Mouse (Mus musculus) neutrophil, adult 5-6 weeks (primary cell): ENCODE data around the gene Ccdc154. TPM values are rescaled to one million over a fixed set of nuclear protein-coding genes. Genes with fewer than 3 reads are reported as not detected.

Source experiments
- ATAC-seq: fragments of 151-379, 151-347 bp; 2 replicates; pipeline ENCODE4 v1.8.0; 2017; ENCODE audit warnings: mild to moderate bottlenecking, moderate TSS enrichment; ENCODE audit not compliant: insufficient number of reproducible peaks, poor library complexity, low FRiP score, severe bottlenecking; ENCODE audit errors: extremely low read depth
- total RNA-seq: library from RNA; stranded (forward); fragments of 200-1000 nt; gene quantifications from 2 replicates; pipeline ENCODE4 v1.2.3, GENCODE M21; 2017

The Ccdc154 gene
- total RNA-seq, 1 experiment from 2014 or later: 0.12 TPM

- ATAC-seq: no peak
These were observed 13.2 kb downstream of the Ccdc154 start, which contains the start of gene Gm38655 for GRCm38 (mm10) chr17:25175411-25175810. TSS of gene Gm38655 (minus strand) at chr17:25175471.

DNA sequence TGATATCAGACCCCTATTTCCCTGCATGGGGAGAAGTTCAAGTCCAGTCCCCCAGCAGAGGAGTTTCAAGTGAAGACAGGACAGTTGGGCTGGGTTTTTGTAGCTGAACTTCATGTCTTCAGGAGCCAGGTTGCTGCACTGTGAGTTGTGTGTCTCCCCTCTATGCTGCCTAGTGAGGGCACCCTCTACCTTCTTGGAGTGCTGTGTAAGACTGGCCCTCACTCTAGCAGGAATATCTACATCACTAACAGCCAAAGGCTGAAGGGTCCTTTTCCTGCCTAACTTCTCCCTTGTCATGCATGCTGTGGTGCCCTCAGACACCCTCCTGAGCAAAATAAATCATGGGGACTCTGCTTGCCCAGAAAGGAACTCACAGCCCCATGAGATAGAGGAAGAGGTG is 21.0 kb downstream of the Ccdc154 start:
- ATAC-seq: no peak

DNA sequence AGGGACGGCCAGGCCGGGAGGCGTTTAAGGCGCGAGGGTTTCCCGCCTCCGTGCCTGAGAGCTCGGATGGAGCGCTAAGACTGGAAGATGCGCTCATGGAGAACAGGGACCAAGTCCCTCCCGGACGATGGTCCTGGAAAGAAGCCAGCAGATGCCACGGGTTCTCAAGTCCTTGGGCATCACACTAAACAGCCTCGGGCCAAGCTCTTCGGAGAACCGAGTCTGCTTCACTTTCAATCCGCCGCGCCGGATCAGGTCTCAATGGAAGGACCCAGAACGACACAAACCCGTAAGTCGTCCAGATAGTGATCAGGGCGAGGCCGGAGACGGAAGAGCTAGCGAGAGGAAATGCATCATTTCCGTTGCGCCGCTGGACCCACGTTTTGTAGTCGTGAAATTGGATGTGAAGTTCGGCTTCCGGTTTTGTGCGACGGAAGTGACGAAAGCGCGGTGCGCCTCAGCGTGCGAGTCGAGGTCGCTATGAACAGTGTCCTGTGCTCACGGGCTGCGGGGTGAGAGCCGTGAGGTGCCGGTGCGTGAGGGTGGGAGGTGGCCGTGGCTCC is 21.9 kb downstream of the Ccdc154 start, which contains the start of gene BC003965:
Gene BC003965, plus strand, starts transcription at position 426 of the 563 bp plus-strand sequence.
- peak; percentile 94 for ATAC-seq

DNA sequence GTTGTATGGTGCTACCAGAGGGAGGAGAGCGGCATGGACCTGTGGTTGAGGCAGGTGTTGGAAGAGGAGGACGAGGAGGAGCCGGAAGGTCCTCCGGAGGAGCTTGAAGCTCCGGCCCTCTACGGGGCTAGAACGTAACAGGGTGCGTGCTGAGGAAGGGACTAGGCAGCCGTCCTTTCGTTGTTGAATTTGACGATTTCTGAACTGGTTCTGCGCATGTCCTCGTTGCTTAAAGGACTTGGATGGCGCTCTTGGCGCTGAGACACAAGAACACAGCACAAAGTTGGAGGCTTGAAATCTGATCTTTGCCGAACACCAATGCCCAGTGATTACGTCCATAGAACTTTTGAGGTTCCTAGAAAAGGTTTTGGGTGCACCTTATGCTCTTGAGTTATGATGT is 22.7 kb downstream of the Ccdc154 start:
- no peak for ATAC-seq

DNA sequence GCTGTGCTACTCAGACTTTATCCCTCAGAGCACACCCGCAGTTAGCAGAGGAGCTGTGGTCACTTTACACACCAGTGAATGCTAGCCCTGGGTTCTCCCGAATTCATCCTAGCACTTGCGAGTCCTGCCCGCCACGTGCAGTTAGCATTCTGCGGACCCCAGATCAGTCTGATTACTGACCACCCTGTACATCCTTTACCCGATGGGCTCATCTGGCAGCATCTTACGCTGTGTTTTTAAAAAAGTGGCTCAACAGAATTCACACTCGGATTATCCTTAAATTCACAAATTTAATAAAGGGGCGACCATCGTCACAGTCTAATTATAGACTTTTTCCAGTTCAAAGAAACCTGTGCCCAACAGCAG is 25.5 kb downstream of the Ccdc154 start:
- no peak for ATAC-seq

- no peak for ATAC-seq
These were observed 26.1 kb downstream of the Ccdc154 start, which contains the start of gene Unkl for GRCm38 (mm10) chr17:25188150-25189031. TSS of gene Unkl (plus strand) at chr17:25188397.

- ATAC-seq: no peak
These were observed 26.8 kb downstream of the Ccdc154 start for GRCm38 (mm10) chr17:25189091-25189490.

DNA sequence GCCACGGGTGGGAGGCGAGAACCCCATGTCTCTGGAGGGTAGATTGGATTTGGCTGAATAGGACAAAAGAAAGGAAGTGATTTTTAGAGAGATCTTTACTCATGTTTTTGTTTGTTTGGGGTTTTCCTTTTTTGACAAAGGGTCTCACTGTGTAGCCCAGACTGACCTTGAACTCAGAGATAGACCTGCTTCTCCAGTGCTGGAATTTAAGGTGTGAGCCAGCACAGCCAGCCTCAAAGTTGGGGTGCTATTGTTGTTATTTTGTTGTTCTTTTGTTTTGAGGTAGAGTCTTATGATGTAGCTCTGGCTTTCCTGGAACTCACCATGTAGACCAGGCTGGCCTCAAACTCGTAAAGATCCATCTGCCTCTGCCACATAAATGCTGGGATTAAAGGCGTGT is 40.1 kb downstream of the Ccdc154 start:
- no peak for ATAC-seq

DNA sequence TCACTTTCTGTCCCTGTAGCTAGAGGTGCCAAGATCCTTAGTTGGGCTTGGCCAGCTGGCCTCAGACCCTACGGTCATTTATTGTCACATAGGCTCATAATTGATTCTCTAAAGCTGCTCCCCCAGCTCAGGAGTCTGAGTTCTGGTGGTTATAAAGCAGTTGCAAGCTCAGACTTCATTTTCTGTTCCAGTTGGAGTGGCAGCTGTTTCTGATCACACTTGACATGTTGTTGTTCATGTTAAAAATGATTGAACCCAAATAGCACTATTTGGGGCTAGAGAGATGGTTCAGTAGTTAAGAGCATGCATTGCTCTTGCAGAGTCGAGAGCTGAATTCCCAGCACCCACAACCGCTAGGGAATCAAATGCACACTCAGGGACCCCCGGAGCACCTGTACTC is 47.7 kb downstream of the Ccdc154 start:
- ATAC-seq: no peak

- no peak for ATAC-seq
These were observed 48.6 kb downstream of the Ccdc154 start for GRCm38 (mm10) chr17:25210680-25211466.

- ATAC-seq: no peak
These were observed 49.4 kb downstream of the Ccdc154 start for GRCm38 (mm10) chr17:25211705-25212104.

DNA sequence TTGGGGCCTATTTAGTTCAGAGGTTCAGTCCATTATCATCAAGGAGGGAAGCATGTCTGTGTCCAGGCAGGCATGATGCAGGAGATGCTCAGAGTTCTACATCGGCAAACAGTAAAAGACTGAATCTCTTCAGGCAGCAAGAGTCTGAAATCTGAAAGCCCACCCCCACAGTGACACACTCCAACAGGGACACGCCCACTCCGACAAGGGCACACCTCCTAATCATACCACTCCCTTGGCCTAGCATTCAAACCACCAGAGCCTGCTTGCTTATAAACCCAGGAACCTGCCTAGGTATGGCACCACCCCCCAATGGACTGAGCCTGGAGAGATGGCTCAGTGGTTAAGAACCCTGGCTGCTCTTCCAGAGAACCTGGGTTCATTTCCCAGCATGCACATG is 53.2 kb downstream of the Ccdc154 start:
- no peak for ATAC-seq

DNA sequence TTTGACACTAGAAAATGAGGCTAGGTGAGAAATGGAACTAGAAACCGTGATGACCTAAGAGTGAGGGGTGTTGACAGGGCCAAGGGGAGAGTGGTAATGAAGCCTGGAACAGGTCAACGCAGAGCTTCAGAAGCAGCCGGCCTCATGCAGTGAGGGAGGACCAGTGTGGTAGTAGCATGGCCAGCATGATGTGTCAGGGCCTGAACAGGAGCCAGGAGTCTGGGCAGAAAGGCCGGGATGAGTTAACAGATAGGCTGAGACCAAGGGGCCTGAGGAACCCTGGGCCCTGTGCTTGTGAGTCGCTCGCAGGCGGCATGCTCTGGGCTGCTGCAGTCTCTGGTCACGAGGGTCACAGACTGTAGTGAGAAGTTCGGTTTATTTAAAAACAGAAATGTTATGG is 56.7 kb downstream of the Ccdc154 start:
- no peak for ATAC-seq

GRCm38 (mm10) chr17:25219492-25220295 is 57.4 kb downstream of the Ccdc154 start:
- ATAC-seq: no peak

DNA sequence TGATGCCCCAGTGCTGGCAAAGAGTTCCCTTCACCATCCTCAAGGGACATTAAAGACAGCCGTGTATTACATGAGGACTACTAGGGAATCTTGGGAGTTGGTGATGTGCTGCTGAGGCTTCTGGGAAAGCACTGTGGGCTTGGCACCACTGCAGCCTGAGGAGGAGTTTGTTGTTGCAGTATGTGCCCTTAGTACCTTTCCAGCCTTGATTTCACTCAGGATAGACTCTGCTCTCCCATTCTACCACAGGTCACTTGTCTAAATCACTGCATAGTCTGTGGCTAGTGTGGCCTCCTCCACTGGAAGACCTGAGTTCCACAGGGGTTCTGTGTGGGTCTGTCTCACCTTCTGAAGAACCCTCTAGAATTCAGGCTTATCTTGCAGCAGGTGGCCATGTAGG is 58.5 kb downstream of the Ccdc154 start:
- no peak for ATAC-seq
